Mouse (Mus musculus) induced T-regulatory cell, adult 2 months (primary cell): Measurements from ENCODE around the gene Atl2.

Experiments
- DNase-seq: peaks from one replicate; pipeline ENCODE4 v3.0.0-alpha.2; 2012; ENCODE audit warnings: low read depth

Gene Atl2

DNA sequence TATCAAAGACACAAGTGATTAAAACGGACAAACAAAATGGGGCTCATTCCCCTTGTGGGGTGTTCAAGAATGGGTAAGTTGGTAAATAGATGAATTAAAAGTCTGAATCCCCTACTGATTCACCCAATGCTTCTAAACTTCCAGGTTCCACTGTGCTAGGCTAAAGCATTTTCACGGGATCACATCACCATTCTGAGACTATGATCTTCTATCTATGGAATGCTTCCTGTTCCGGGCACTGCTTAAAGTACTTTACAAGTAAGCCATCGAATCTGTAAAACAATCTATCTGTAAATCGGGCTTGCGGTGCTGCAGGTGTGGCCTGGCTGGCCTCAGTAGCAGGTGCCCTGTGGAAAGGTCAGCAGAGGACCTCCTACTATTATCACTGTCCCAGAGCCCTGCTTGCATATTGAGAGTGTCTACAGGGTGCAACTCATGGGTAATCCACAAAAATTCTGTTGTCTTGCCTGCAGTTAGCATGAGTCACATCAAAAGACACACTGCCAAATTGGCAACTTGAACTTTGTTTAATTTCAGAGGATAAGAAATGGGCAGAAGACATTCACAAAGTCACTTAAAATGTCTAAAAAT lies 2.3 kb upstream of the Atl2 start:
- DNase-seq: no peak

DNA sequence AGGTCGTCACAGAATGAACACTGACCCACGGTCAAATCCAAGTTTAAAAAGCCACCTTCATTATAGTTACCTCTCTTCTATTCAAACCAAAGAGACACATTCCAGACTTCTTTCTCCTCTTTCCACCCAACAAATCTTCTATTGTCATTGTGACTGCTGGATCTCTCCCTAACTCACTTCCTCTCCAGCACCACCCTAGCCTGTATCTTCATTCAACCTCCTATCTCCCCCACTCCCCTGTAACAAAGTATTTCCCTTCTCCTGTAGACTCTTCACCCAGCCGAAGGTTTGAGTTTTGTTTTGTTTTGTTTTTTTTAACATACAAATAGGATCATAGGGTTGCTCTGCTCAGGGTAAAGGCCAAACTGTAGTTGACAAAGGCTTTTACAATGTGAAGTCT lies 1.7 kb upstream of the Atl2 start:
- DNase-seq: no peak

DNA sequence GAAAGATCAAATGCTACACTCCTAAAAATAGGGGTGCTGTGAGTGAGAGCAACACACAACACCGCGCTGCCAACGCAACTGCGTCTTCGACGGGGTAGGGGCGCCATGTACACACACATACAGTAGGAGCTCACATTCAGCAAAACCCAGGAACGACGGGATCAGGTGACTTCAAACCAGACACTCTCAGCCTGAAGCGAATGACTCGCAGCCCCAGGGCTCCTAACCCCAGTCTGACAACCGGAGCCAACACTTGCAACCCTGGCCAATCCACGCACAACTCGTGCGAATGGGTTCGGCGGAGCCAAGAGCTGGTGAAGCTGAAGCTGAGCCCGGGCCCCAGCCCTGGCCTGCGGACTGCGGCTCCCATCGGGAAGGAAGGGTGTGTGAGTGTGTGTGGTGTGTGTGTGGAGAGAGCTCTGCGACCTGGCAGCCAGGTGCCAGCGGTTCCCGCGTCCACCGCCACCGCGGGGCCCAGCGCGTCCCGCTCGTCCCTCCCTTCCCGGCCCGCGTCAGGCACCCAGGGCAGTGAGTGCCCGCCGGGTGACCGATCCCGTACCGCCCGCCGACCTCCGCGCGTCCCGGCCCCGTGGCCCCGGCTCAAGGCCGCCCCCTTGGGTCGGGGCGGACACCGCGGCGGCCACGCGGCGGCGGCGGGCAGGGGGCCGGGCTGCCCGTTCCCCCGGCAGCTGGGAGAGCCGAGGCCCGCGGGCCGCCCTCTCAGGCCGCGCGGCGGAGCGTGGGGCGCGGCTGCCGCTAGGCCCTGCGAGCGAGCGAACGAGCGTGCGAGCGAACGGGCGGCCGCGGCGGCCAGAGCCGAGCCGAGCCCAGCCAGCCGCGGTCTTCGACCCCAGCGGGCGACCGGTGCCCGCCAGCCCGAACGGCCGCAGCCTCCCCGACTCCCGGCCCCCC lies 696 bp downstream of the Atl2 start:
- peak; percentile 75 for DNase-seq

DNA sequence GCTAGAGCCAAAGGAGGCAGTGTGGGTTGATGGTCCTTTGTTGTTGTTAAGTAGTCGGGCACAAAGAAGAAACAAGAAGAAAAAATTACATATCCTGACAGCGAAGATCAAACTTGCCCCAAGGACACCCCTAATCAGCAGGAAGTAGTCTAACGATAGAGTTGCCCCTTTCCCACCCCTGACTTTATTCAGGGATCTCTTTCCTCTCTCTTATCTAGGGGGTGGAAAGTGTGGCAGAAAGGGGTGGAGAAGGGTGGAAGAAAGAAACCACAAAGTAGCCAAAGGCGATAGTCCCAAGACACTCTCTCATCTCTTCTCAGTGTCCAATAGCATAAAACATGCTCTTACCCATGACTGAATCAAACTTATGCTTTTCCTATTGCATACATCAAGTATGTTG lies 1.9 kb downstream of the Atl2 start:
- DNase-seq: no peak

DNA sequence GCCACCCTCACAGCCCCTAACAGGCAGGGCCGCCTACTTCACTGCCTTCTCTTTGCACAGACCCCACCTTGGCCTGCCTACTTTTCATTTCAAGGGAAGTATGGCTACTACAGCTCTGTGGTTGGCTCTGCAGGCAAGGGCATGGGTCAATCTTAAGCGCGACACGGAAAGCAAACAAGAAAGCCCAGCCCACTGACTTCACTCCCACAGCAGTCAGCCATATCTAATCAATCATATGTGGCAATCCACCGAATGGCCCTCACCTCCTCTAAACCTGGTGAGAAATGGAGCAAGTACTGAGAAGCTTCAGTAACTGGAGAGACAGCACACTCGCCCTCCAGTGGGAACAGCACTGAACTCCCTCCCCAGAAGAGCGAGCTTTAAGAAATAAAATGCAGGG lies 4.0 kb downstream of the Atl2 start:
- DNase-seq: no peak

DNA sequence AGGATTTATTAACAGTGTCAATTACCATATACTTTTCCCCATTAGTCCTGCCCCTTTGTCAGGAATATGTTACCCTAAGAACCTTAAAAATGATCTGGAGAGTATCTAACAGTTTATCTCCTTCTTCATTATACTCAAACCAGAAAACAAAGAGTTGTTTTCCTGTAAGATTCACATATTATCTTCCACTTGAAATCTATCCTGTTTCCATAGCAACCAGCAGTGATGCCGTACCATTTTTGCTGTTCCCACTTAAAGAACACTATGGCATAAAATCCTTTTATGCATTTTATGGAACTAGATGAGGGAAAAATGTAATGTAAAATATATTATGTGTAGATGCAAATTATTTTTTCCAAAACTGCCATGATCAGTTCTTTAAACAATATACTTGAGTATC lies 8.0 kb downstream of the Atl2 start:
- DNase-seq: no peak

DNA sequence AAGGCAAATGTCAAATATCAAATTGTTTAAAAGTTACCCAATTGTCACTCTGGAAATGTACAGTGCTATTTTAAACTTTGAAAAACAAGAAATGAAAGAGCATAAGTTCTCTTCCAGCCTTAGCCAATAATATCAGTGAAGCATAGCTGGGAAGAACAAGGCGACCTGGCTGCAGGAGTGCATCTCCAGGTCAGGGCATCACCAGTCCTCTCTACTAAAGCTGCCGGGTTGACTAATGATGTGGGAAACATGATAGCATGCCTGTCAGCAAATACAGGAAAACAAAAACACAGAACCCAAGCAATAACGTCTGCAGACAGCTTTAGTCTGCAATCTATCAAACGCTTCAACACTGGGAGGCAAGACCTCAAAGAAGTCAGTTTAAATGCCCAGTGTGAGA lies 12.7 kb downstream of the Atl2 start:
- DNase-seq: no peak

DNA sequence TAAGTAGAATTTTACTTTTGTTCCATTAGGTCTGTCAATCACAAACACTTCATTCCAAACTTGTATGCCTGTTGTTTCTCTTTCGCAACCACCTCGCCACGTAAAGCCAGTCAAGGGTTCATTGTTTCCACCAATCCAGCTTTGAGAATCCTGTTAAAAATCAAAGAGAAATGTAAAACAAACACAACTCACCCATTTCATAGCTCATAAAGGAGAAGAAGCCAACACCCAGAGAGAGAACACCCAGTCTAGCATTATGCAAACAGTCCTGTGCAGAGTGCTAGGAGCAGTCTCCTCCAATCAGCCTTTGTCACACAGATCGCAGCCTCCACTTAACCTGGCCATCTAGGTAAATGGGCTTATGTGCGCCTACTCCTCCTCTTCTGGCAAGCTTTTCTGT lies 30.9 kb downstream of the Atl2 start:
- no peak for DNase-seq

DNA sequence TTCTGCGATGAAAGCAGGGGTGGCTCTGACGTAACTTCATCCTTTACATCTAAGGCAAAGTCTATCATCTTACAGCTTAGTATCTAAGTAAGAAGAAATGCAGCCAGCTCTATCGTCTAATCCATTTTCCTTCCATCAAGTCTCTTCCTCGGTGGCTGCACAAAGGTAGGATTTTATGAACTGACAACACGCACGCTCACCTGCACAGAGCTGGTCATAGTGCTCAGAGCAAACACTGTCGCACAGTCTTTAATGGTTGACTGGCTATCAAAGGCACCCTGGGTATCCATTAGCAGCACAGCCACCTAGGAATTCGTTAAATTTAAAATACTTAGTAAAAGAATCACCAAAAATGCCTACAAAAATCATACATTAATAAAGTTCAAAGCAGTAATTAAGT lies 31.4 kb downstream of the Atl2 start:
- DNase-seq: no peak

DNA sequence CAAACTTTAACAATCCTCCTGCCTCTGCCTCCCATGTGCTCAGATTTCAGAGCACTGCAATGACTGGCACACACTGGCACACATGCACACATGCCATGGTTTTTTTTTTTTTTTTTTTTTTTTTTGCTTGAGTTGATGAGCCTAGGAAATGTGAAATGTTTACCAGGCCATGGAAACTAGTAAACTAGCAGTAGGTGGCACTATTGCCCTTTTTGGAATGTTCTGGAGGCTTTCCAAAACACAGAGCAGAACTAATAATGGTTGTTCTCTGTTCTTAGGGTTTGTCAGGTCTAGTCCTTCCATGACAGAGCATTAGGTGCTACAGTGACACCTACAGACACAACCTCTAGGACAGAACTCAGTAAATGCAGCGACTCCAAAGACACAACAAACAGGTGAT lies 33.9 kb downstream of the Atl2 start:
- DNase-seq: peak; percentile 41

DNA sequence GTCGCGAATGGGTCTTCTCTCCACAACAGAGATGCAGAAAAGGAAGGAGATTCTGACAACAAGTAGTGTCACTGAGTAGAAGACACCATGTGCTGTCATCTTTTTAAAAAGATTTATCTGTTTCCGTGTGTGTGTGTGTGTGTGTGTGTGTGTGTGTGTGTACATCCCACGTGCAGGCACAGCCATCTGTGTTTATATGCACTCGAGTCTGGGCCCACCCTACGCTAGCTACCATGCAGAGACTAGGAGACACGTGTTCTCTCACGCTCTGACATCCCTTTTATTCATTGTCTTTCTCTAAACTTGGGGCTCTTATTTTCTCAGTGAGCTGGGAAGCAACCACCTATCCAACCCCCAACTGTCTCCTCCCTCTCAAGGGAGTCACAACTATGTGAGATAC lies 40.4 kb downstream of the Atl2 start:
- no peak for DNase-seq

DNA sequence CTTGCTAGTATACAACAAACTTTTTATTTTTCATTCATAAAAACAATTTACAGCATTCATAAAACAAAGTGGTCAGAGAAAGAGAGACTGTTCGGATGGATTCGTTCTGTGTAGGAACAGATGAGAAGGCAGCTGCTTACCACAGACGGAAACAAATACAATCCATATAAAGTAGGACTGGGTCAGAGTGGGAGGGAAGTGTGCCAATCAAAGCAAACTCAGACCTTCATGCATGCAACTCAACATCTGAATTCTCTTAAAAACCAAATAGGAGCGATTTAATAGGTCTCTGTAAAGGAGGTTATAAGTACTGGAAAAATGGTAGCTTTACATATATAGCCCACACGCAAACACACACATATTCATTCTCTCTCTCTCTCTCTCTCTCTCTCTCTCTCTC lies 47.5 kb downstream of the Atl2 start:
- no peak for DNase-seq

DNA sequence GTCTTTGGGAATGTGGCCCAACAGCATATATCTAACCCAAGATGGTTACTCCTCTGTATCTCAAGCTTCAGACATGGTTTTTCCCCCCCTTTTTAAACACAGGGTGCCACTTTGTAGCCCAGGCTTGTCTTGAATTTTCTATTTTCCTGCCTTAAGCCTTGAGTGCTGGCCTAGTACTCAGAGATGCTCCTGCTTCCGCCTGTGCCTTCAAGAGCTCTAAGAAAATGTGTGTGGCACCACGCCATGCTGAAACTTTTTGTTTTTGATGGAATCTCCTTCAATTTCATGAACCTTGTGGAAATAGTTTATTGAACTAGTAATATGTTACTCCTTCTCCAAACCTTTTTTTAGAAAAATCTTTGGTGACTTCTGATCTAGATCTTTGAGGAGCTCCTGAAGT lies 49.7 kb downstream of the Atl2 start:
- DNase-seq: no peak

DNA sequence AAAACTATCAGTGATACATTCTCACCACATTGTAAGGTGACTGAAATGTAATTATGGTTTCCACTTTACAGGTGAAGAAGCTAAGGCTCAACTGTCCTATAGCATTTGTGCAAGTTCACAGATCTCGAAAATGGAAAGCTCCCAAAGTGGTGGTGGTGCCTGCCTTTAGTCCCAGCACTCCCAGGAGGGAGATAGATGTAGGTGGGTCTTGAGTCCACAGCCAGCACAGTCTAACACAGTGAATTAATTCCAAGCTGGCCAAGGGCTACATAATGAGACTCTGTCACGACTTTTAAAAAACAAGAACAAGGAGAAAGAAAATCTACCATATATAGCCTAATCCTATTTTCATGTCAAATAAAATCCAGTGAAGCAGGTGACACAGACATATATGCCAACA lies 50.2 kb downstream of the Atl2 start:
- DNase-seq: no peak

DNA sequence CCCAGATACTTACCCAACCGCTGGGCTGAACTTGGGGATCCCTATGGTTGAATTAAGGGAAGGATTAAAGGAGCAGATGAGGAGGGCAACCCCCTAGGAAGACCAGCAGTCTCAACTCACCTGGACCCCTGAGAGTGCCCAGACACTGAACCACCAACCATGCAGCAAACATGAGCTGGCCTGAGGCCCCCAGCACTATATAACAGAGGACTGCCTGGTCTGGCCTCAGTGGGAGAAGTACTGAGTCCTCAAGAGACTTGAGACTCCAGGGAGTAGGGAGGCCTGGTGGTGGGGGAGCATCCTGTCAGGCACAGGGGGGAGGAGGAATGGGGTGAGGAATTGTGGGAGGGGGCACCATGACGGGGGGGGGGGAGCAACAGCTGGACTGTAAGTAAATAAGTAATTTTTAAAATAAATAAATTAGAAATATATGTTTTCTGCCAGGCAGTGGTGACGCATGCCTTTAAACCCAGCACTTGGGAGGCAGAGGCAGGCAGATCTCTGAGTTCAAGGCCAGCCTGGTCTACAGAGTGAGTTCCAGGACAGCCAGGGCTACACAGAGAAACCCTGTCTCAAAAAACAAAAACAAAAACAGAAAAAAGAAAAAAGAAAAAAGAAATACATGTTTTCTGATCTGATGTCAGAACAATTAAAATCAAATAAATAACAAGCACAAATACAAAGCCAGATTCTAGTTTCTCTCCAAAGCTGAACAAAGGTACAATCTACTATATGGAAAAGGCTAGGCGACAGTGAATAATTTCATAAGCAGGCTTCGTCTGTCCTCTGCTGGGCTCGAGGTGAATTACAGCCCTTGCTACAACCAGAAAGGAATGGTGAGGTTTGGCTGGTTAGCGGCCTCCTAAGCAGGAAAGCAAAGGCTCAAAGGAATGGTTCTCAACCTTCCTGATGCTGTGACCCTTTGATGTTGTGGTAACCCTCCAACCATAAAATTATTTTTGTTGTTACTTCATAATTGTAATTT lies 55.4 kb downstream of the Atl2 start:
- peak; percentile 61 for DNase-seq

DNA sequence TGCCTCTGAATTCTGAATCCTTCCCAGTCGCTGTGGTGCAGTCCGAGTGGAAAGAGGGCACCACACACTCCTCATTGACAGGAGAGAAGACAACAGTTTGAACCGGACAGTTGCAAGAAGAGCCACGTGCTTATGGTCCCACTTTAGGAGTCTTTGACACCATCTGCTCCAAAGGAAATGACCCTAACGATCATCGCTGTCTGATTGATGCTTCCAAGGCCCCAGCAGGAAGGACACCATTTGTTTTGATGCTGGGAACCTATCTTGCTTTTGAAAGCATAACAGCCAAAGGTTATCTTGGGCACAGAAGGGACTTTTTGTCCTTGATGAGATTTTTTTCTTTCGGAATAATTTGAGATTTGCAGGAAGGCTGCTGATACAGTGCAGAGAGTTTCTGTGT lies 58.9 kb downstream of the Atl2 start:
- no peak for DNase-seq

DNA sequence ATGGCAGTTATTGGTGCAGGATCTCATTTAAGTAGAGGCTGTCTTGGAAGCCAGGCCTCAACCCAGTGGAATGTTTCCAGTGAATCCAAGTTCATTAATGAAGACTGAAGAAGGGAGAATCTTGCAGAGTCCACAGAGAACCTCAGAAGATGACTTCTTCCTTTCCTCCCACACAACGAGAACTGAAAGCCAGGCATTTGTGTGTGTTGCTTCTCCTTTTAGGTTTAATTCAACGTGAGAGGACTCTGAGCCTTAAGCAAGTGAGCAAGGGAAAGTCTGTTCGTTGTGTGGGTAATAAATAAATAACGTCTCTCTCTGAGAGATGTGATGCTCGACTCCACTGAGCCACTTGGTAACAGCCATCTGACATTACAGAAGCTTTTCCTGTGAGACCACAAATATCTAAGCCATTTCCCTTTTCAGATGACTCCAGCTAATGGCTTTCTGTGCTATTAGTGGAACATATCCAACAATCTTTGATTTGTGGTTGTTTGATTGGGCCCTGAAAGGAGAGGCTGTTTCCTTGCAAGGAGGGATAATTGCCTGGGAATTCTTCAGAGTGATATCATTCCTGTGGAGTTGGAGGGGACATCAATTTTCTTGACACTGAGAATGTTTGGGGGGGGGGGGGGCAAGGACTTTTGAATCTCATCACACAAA lies 60.1 kb downstream of the Atl2 start:
- no peak for DNase-seq

DNA sequence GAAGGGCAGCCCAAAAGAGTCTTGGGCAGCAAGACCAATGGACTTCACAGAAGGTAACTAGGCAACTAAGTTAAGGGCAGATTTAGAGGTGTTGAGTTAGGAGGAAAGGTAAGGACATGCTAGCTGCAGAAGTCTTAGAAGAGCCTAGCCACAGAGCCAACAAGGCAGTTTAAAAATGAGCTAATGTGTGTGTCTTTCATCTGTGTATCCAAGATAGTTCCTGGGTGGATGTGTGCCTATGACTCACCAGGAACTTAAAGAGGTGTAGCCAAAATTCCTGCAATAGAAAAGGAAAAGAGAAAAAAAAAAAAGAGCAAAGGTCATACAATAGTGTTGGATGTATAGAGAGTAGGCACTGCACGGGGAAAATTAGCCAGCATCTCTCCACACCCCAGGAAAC lies 63.6 kb downstream of the Atl2 start:
- DNase-seq: no peak

DNA sequence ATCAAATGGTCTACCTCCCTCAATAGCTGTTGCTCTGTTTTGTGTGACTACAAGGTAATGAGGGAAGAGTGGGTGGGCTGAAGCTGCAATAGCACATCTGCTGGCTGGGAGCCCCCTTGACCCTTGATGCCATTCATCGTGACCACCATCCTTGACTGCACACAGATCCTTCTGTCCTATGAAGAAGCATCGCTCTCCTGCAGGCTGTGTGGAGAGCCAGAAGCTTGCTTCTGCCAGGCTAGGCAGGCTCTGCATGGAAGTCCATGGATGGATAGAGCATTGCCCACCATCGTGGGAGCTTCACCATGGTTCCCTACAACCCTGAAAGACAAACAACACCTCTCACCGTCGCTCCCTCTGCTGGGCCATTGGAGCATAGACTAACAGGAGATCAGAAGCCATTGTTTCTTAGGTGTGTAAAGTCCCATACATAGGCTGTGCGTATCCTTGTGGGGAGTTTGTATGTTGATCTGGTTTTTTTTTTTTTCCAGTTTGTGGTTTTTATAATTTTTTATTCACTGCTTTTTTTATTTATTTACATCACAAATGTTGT lies 69.4 kb downstream of the Atl2 start:
- DNase-seq: no peak

DNA sequence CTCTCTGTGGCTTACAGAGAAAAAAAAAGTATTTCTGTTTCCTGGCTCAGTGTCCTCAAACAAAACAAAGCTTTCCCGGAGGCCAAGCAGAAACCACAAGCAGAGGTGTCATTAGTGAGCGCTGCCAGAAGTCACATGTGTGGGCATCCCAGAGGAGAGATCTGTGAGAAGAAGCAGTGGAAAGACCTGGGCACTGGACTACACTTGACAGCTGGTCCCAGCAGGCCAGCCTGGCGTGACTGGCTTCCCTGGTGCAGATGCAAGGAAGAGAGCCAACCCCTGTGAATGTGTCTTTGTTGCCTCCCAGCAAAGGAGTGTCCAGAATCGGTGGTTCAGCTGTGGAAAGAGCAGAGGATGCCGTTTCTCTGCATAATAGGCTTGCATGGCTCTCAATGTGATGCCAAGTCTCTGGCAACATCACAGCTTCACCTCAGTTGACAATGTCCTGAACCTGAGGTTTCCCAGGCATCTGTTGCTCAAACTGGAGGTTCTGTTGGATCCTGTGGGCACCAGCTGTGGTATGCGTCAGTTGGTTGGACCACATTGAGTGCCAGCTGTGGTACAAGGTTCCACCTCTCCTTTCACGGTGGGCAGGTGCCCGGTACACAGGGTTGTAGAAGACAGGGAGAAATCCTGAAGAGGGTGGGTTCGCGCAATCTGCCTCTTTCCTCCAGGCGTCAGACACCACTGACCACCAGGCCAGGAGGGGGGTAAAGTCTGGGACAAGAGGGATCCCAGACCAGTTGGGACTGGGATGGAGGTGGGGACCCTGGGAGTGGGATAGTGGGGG lies 70.5 kb downstream of the Atl2 start:
- DNase-seq: no peak

DNA sequence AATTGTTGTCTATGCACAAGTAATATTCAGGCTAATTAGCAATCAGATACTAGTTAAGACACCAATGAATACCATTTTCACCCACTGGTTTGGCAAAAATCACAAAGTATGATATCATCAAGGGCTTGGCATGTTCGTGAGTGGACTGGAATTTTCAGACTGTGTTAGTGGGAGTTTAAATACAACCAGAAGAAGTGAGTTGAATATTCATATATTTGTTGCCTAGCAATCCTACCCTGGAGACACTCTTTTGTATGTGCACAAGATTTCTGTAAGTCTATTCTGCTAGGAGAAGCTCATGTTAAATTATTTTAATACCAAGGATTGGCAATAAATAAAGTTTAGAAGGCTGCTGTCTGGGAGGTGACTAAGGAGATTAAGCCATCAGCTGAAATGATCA lies 71.5 kb downstream of the Atl2 start:
- no peak for DNase-seq
